Mouse (Mus musculus): ENCODE measurements around the gene Nr1h4. TPM values are rescaled to one million over a fixed set of nuclear protein-coding genes. Genes with fewer than 3 reads are reported as not detected.

Gene Nr1h4
- polyA plus RNA-seq, 1 experiment from 2014 or later: 1.2 TPM

GRCm38 (mm10) chr10:89441961-89442360 is 91.4 kb downstream of the Nr1h4 start:
- 95% methylated on average over 3 of the region's 3 CpGs for WGBS
- no peak for ATAC-seq (ENCODE audit: insufficient number of reproducible peaks, insufficient read depth, low FRiP score, low read depth)
- peak overlapping the region; percentile 88; the same call in 1 of the 2 replicates for H3K4me2 ChIP-seq (ENCODE audit: low read length)
- no peak overlapping the region for H3K4me3 ChIP-seq (ENCODE audit: control insufficient read depth in 1 of 2, insufficient read depth in 1 of 2, low read depth in 1 of 2, low read length in 2 of 2)
- no peak overlapping the region for H3K9ac ChIP-seq (ENCODE audit: low read length)
- H3K27ac ChIP-seq (replicated peaks in 1 of 2; ENCODE audit: control insufficient read depth in 1 of 2, insufficient read depth in 1 of 2, low read depth in 2 of 2, low read length in 2 of 2): no peak overlapping the region
- H3K9me3 ChIP-seq (ENCODE audit: control insufficient read depth, low read length): no peaks in the 10 kb centered on the region
- peaks cover 16 to 36% of the 10 kb centered on the region in 2 experiments for H3K4me1 ChIP-seq (ENCODE audit: control insufficient read depth in 2 of 2, insufficient read depth in 2 of 2, low read length in 2 of 2)
- H3K36me3 ChIP-seq (ENCODE audit: control insufficient read depth, insufficient read depth, low read length): peaks cover 8% of the 10 kb centered on the region
- H3K27me3 ChIP-seq (ENCODE audit: control insufficient read depth, insufficient read depth, low read length): no peaks in the 10 kb centered on the region

GRCm38 (mm10) chr10:89439380-89439779 is 94.0 kb downstream of the Nr1h4 start:
- no peak for ATAC-seq (ENCODE audit: insufficient number of reproducible peaks, insufficient read depth, low FRiP score, low read depth)
- peaks cover 20% of the 10 kb centered on the region for H3K36me3 ChIP-seq (ENCODE audit: control insufficient read depth, insufficient read depth, low read length)
- H3K9ac ChIP-seq (ENCODE audit: low read length): peak overlapping the region; percentile 11; the same call in 1 of the 2 replicates
- H3K4me1 ChIP-seq (ENCODE audit: control insufficient read depth in 2 of 2, insufficient read depth in 2 of 2, low read length in 2 of 2): peaks cover 16 to 33% of the 10 kb centered on the region in 2 experiments
- peak overlapping the region; percentile 54 to 66 for H3K27ac ChIP-seq (replicated peaks in 1 of 2; ENCODE audit: control insufficient read depth in 1 of 2, insufficient read depth in 1 of 2, low read depth in 2 of 2, low read length in 2 of 2)
- no peaks in the 10 kb centered on the region for H3K27me3 ChIP-seq (ENCODE audit: control insufficient read depth, insufficient read depth, low read length)
- WGBS: 22% methylated on average over 7 of the region's 7 CpGs
- H3K9me3 ChIP-seq (ENCODE audit: control insufficient read depth, low read length): no peaks in the 10 kb centered on the region
- H3K4me2 ChIP-seq (ENCODE audit: low read length): peak overlapping the region; percentile 48
- 0 out of 4 replicates have a peak overlapping the region, but pooled peaks of 1 of the 2 experiments have one; percentile 5 for H3K4me3 ChIP-seq (ENCODE audit: control insufficient read depth in 1 of 2, insufficient read depth in 1 of 2, low read depth in 1 of 2, low read length in 2 of 2)

GRCm38 (mm10) chr10:89437996-89438395 is 95.4 kb downstream of the Nr1h4 start:
- Histone ChIP-seq H3K9ac (ENCODE audit: low read length) (no peak overlapping the region), H3K27ac (replicated peaks in 1 of 2; ENCODE audit: control insufficient read depth in 1 of 2, insufficient read depth in 1 of 2, low read depth in 2 of 2, low read length in 2 of 2) (peak overlapping the region; percentile 33 to 57; a peak in 3 of 4 replicates), H3K4me1 (ENCODE audit: control insufficient read depth in 2 of 2, insufficient read depth in 2 of 2, low read length in 2 of 2) (peaks cover 13 to 29% of the 10 kb centered on the region in 2 experiments), H3K27me3 (ENCODE audit: control insufficient read depth, insufficient read depth, low read length) (no peaks in the 10 kb centered on the region), H3K36me3 (ENCODE audit: control insufficient read depth, insufficient read depth, low read length) (peaks cover 32% of the 10 kb centered on the region), H3K4me3 (ENCODE audit: control insufficient read depth in 1 of 2, insufficient read depth in 1 of 2, low read depth in 1 of 2, low read length in 2 of 2) (no peak overlapping the region), H3K9me3 (ENCODE audit: control insufficient read depth, low read length) (no peaks in the 10 kb centered on the region), H3K4me2 (ENCODE audit: low read length) (peak overlapping the region; percentile 9)
- WGBS: 36% methylated on average over 12 of the region's 12 CpGs
- ATAC-seq (ENCODE audit: insufficient number of reproducible peaks, insufficient read depth, low FRiP score, low read depth): no peak

GRCm38 (mm10) chr10:89437472-89437871 is 95.9 kb downstream of the Nr1h4 start:
- Histone ChIP-seq H3K9me3 (ENCODE audit: control insufficient read depth, low read length) (no peaks in the 10 kb centered on the region), H3K4me2 (ENCODE audit: low read length) (no peak overlapping the region), H3K9ac (ENCODE audit: low read length) (no peak overlapping the region), H3K4me3 (ENCODE audit: control insufficient read depth in 1 of 2, insufficient read depth in 1 of 2, low read depth in 1 of 2, low read length in 2 of 2) (no peak overlapping the region), H3K27me3 (ENCODE audit: control insufficient read depth, insufficient read depth, low read length) (no peaks in the 10 kb centered on the region), H3K4me1 (ENCODE audit: control insufficient read depth in 2 of 2, insufficient read depth in 2 of 2, low read length in 2 of 2) (peaks cover 13 to 26% of the 10 kb centered on the region in 2 experiments), H3K36me3 (ENCODE audit: control insufficient read depth, insufficient read depth, low read length) (peaks cover 37% of the 10 kb centered on the region), H3K27ac (replicated peaks in 1 of 2; ENCODE audit: control insufficient read depth in 1 of 2, insufficient read depth in 1 of 2, low read depth in 2 of 2, low read length in 2 of 2) (0 out of 4 replicates have a peak overlapping the region, but pooled peaks of 1 of the 2 experiments have one; percentile 15)
- no peak for ATAC-seq (ENCODE audit: insufficient number of reproducible peaks, insufficient read depth, low FRiP score, low read depth)
- 74% methylated on average over 9 of the region's 9 CpGs for WGBS

- Histone ChIP-seq H3K4me1 (ENCODE audit: control insufficient read depth in 2 of 2, insufficient read depth in 2 of 2, low read length in 2 of 2) (peaks cover 13 to 25% of the 10 kb centered on the region in 2 experiments), H3K27me3 (ENCODE audit: control insufficient read depth, insufficient read depth, low read length) (no peaks in the 10 kb centered on the region), H3K9me3 (ENCODE audit: control insufficient read depth, low read length) (no peaks in the 10 kb centered on the region), H3K4me2 (ENCODE audit: low read length) (no peak overlapping the region), H3K9ac (ENCODE audit: low read length) (no peak overlapping the region), H3K4me3 (ENCODE audit: control insufficient read depth in 1 of 2, insufficient read depth in 1 of 2, low read depth in 1 of 2, low read length in 2 of 2) (no peak overlapping the region), H3K27ac (replicated peaks in 1 of 2; ENCODE audit: control insufficient read depth in 1 of 2, insufficient read depth in 1 of 2, low read depth in 2 of 2, low read length in 2 of 2) (no peak overlapping the region), H3K36me3 (ENCODE audit: control insufficient read depth, insufficient read depth, low read length) (peaks cover 49% of the 10 kb centered on the region)
- WGBS: 71% methylated on average over 9 of the region's 9 CpGs
- 0 out of 2 replicates have a peak, but pooled peaks have one; percentile 24 for ATAC-seq (ENCODE audit: insufficient number of reproducible peaks, insufficient read depth, low FRiP score, low read depth)
Measured at GRCm38 (mm10) chr10:89435920-89436319, 97.5 kb downstream of the Nr1h4 start.

GRCm38 (mm10) chr10:89435413-89435812 is 98.0 kb downstream of the Nr1h4 start:
- no peak for ATAC-seq (ENCODE audit: insufficient number of reproducible peaks, insufficient read depth, low FRiP score, low read depth)
- H3K9ac ChIP-seq (ENCODE audit: low read length): 0 out of 2 replicates have a peak overlapping the region, but pooled peaks have one; percentile 8

GRCm38 (mm10) chr10:89434509-89435210 is 98.7 kb downstream of the Nr1h4 start:
- 77% methylated on average over 17 of the region's 17 CpGs for WGBS
- Histone ChIP-seq H3K4me3 (ENCODE audit: control insufficient read depth in 1 of 2, insufficient read depth in 1 of 2, low read depth in 1 of 2, low read length in 2 of 2) (no peak overlapping the region), H3K36me3 (ENCODE audit: control insufficient read depth, insufficient read depth, low read length) (peaks cover 61% of the 10 kb centered on the region), H3K27ac (replicated peaks in 1 of 2; ENCODE audit: control insufficient read depth in 1 of 2, insufficient read depth in 1 of 2, low read depth in 2 of 2, low read length in 2 of 2) (no peak overlapping the region), H3K4me2 (ENCODE audit: low read length) (no peak overlapping the region), H3K9me3 (ENCODE audit: control insufficient read depth, low read length) (no peaks in the 10 kb centered on the region), H3K9ac (ENCODE audit: low read length) (no peak overlapping the region), H3K27me3 (ENCODE audit: control insufficient read depth, insufficient read depth, low read length) (no peaks in the 10 kb centered on the region), H3K4me1 (ENCODE audit: control insufficient read depth in 2 of 2, insufficient read depth in 2 of 2, low read length in 2 of 2) (peaks cover 12 to 21% of the 10 kb centered on the region in 2 experiments)
- no peak for ATAC-seq (ENCODE audit: insufficient number of reproducible peaks, insufficient read depth, low FRiP score, low read depth)

More at GRCm38 (mm10) chr10:89435413-89435812, 98.0 kb downstream of the Nr1h4 start:
- peaks cover 13 to 25% of the 10 kb centered on the region in 2 experiments for H3K4me1 ChIP-seq (ENCODE audit: control insufficient read depth in 2 of 2, insufficient read depth in 2 of 2, low read length in 2 of 2)
- no peaks in the 10 kb centered on the region for H3K27me3 ChIP-seq (ENCODE audit: control insufficient read depth, insufficient read depth, low read length)
- WGBS: 91% methylated on average over 12 of the region's 12 CpGs
- H3K4me3 ChIP-seq (ENCODE audit: control insufficient read depth in 1 of 2, insufficient read depth in 1 of 2, low read depth in 1 of 2, low read length in 2 of 2): no peak overlapping the region
- no peak overlapping the region for H3K27ac ChIP-seq (replicated peaks in 1 of 2; ENCODE audit: control insufficient read depth in 1 of 2, insufficient read depth in 1 of 2, low read depth in 2 of 2, low read length in 2 of 2)
- H3K9me3 ChIP-seq (ENCODE audit: control insufficient read depth, low read length): no peaks in the 10 kb centered on the region
- H3K4me2 ChIP-seq (ENCODE audit: low read length): no peak overlapping the region
- peaks cover 54% of the 10 kb centered on the region for H3K36me3 ChIP-seq (ENCODE audit: control insufficient read depth, insufficient read depth, low read length)

Measured in heart, embryonic 14.5 days (tissue).